Mouse (Mus musculus): ENCODE data around the gene Tnfsf13. TPM values are rescaled to one million over a fixed set of nuclear protein-coding genes. Genes with fewer than 3 reads are reported as not detected.

Gene Tnfsf13
- polyA plus RNA-seq, 1 experiment from 2014 or later: 0.38 TPM

DNA sequence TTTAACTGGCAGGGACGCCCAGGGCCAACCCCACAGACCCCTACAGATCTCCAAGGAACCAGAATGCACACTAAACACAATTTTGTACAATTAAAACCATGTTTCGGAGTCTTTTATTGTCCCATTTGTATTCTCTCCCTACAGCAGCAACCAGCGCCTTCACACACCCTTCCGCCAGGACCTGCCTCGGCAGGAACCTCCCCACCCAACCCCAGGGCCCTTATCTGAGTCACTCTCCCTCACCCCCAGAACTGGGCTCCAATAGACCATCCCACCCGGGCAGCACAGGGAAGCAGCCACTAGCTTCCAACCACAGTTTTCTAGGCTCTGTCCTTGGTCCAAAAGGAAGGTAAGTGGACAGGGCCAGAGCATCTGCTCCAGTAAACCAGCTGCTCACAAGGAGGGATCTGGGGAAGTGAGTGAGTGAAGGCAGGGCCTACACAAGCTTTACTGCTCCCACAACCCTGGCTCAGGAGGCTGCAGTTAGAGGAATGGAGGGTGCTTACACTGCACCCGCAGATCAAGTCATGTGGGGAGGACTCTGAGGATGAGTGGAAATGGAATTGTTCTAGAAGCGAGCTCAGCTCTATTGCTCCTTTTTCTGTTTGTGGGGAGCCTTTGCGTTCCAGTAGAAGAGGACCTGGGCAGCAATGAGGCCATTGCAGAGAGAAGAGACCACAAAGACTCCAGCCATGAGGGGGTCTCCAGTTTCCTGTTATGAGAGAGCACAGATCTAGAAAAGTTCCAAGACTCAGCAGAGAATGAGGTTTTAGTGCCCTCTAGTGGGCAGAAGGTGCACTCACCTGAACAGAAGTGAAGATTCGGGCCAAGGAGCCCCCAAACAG lies 28.7 kb downstream of the Tnfsf13 start:
- Histone ChIP-seq H3K9me3 (no peaks in the 10 kb centered on the region), H3K36me3 (peaks cover 47% of the 10 kb centered on the region), H3K27ac (replicated peaks) (no peak overlapping the region), H3K4me3 (no peak overlapping the region), H3K4me2 (replicated peaks) (no peak overlapping the region), H3K9ac (replicated peaks) (no peak overlapping the region), H3K27me3 (no peaks in the 10 kb centered on the region), H3K4me1 (peaks cover 23% of the 10 kb centered on the region)
- ATAC-seq (replicated peaks): no peak
- WGBS: 82% methylated on average over 10 of the region's 10 CpGs

DNA sequence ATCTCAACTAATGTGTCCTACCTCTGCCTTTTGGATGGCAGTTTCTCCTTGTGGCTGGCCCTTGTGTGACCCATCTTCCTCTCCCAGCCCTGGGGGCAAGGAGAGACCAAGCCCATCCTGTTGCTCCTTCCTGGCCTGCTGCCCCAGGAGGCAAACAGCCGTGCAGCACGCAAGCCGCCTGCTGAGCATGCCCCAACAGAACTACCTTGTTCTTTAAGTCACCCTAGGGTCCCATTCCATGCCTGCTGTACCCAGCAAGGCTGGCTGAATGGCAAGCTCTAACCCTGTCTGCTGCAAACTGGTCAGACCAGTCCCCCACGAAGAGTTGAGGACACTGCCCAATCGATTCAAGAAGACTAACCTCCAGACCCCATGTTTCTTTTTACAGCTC lies 29.5 kb downstream of the Tnfsf13 start:
- Histone ChIP-seq H3K4me1 (peaks cover 15% of the 10 kb centered on the region), H3K9ac (replicated peaks) (no peak overlapping the region), H3K9me3 (no peaks in the 10 kb centered on the region), H3K27ac (replicated peaks) (no peak overlapping the region), H3K4me3 (no peak overlapping the region), H3K27me3 (no peaks in the 10 kb centered on the region), H3K4me2 (replicated peaks) (no peak overlapping the region), H3K36me3 (peaks cover 55% of the 10 kb centered on the region)
- ATAC-seq (replicated peaks): 0 out of 2 replicates have a peak, but pooled peaks have one; percentile 4
- 91% methylated on average over 5 of the region's 5 CpGs for WGBS

DNA sequence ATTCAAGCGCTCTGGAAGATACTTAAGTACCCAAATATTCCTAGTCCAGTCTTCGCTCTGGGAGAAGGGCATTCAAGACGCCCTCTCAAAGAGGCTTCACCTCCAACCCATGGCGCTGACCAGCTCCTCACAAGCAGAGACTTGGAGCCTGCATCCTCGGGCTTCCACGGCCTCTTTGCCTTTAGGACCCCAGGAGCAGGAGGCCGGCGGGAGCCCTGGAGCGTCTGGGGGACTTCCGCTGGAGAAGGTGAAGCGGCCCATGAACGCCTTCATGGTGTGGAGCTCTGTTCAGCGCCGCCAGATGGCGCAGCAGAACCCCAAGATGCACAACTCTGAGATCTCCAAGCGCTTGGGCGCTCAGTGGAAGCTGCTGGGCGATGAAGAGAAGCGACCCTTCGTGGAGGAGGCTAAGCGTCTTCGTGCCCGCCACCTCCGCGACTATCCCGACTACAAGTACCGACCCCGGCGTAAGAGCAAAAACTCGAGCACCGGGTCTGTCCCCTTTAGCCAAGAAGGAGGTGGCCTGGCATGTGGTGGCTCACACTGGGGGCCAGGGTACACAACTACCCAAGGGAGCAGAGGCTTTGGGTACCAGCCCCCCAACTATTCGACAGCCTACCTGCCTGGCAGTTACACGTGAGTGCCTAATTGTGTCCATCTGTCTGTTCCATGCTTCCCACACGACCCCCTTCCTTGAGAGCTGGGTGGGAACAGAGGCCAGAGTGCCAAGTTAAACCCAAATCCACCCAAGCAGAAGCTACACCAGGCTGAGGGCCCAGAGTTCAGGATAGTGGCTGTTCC lies 30.1 kb downstream of the Tnfsf13 start, which contains the start of gene Sox15:
Sox15 (plus strand) TSS at position 51 of the 801 bp plus-strand sequence.
- Histone ChIP-seq H3K36me3 (peaks cover 61% of the 10 kb centered on the region), H3K9ac (replicated peaks) (no peak within 1 kb of the TSS), H3K4me2 (replicated peaks) (no peak within 1 kb of the TSS), H3K4me1 (peaks cover 10% of the 10 kb centered on the region), H3K27ac (replicated peaks) (0 out of 2 replicates have a peak within 1 kb of the TSS, but pooled peaks have one; percentile 27), H3K9me3 (no peaks in the 10 kb centered on the region), H3K27me3 (no peaks in the 10 kb centered on the region), H3K4me3 (no peak within 1 kb of the TSS)
- 24% methylated on average over 34 of the region's 34 CpGs for WGBS
- ATAC-seq (replicated peaks): peak; percentile 73

DNA sequence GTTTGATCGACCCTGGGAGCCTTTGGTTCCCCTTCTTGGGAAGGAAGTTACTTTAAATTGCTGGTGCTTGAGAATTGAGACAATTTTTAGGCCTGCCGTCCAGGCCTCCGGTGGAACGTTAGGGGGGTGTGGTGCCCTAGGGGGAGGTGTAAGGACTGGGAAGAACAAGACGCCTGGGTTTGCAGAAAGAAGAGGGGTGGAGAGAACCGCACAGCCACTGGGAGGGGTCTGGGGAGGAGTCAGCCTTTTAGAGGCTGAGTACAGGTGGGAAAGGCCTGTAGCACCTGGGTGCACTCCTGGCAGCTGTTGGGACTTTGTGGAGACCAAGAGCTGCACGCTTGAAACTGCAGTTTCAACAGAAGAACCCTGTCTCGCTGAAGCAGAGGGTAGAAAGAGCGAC lies 30.8 kb downstream of the Tnfsf13 start:
- Histone ChIP-seq H3K36me3 (peaks cover 68% of the 10 kb centered on the region), H3K27ac (replicated peaks) (0 out of 2 replicates have a peak overlapping the region, but pooled peaks have one; percentile 27)

DNA sequence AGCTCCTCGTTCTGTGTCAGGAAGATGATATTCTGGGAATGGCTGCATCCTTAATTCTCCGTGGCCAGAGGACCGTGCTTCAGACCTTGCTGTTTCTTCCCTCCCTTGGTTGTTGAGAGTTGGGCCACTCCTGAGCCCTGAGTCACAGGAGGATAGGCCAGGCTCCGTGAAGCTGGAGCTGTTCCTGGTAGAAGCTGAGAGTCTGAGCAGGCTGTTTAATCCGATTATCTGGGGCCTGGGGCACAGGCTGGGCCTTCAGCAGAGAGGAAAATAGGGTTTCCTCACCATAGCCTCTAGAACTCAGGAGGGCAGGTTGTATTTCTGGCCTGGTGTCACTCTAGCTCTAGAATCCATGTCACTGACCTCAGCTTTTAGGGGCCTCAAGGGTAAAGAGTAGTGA lies 32.2 kb downstream of the Tnfsf13 start:
- Histone ChIP-seq H3K27me3 (no peaks in the 10 kb centered on the region), H3K4me1 (peaks cover 10% of the 10 kb centered on the region), H3K27ac (replicated peaks) (no peak overlapping the region), H3K4me2 (replicated peaks) (no peak overlapping the region), H3K4me3 (no peak overlapping the region), H3K9ac (replicated peaks) (no peak overlapping the region), H3K36me3 (peaks cover 71% of the 10 kb centered on the region), H3K9me3 (no peaks in the 10 kb centered on the region)
- WGBS: 65% methylated on average over 5 of the region's 5 CpGs
- no peak for ATAC-seq (replicated peaks)

More for the DNA sequence above, 30.8 kb downstream of the Tnfsf13 start:
- no peak overlapping the region for H3K4me3 ChIP-seq
- no peak overlapping the region for H3K9ac ChIP-seq (replicated peaks)
- H3K9me3 ChIP-seq: no peaks in the 10 kb centered on the region
- no peaks in the 10 kb centered on the region for H3K27me3 ChIP-seq
- peaks cover 10% of the 10 kb centered on the region for H3K4me1 ChIP-seq
- 51% methylated on average over 9 of the region's 9 CpGs for WGBS
- no peak for ATAC-seq (replicated peaks)
- H3K4me2 ChIP-seq (replicated peaks): no peak overlapping the region

DNA sequence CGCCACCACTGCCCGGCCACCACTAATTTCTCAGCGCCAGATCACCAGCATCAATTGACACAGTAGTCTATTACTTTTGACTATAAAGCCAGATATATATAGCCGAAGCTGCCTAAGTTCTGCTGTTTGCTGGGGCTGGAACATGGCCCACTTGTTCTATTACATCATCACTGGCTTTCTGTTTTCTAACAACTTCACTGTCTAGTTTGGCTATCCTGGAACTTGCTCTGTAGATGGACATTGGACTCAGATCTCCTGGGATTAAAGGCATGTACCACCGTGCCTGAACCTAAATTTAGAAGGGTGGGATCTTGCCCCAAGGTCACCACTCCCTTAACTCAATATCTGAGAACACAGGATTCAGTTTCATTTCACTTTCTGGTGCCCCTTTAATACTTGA lies 39.7 kb downstream of the Tnfsf13 start:
- H3K4me2 ChIP-seq (replicated peaks): no peak overlapping the region
- no peaks in the 10 kb centered on the region for H3K9me3 ChIP-seq
- no peaks in the 10 kb centered on the region for H3K27me3 ChIP-seq
- no peak overlapping the region for H3K27ac ChIP-seq (replicated peaks)
- ATAC-seq (replicated peaks): no peak
- H3K4me3 ChIP-seq: no peak overlapping the region
- H3K4me1 ChIP-seq: no peaks in the 10 kb centered on the region
- H3K9ac ChIP-seq (replicated peaks): no peak overlapping the region
- 94% methylated on average over 5 of the region's 5 CpGs for WGBS
- H3K36me3 ChIP-seq: peaks cover 94% of the 10 kb centered on the region

DNA sequence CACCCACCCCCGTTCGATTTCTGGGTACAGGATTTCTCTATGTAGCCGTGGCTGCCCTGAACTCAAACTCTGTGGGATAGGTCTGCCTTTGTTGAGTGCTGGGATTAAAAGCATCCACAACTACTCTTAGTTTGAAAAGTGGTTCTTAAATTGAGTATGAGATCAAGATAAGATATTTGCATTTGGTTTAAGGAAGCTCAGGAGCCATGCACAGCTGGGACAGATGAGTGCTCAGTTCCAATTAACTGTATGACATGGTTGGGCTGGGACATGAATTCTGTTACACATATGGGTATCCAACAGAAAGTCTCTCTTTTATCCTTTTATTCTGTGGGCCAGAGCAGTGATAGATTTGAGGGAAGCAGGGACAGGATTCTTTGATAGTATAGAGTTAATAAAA lies 50.1 kb downstream of the Tnfsf13 start:
- Histone ChIP-seq H3K4me2 (replicated peaks) (0 out of 2 replicates have a peak overlapping the region, but pooled peaks have one; percentile 2), H3K27me3 (no peaks in the 10 kb centered on the region), H3K9me3 (no peaks in the 10 kb centered on the region), H3K9ac (replicated peaks) (no peak overlapping the region), H3K27ac (replicated peaks) (no peak overlapping the region), H3K36me3 (peaks cover 17% of the 10 kb centered on the region), H3K4me3 (no peak overlapping the region), H3K4me1 (peaks cover 34% of the 10 kb centered on the region)
- 85% methylated on average over 3 of the region's 3 CpGs for WGBS
- no peak for ATAC-seq (replicated peaks)

DNA sequence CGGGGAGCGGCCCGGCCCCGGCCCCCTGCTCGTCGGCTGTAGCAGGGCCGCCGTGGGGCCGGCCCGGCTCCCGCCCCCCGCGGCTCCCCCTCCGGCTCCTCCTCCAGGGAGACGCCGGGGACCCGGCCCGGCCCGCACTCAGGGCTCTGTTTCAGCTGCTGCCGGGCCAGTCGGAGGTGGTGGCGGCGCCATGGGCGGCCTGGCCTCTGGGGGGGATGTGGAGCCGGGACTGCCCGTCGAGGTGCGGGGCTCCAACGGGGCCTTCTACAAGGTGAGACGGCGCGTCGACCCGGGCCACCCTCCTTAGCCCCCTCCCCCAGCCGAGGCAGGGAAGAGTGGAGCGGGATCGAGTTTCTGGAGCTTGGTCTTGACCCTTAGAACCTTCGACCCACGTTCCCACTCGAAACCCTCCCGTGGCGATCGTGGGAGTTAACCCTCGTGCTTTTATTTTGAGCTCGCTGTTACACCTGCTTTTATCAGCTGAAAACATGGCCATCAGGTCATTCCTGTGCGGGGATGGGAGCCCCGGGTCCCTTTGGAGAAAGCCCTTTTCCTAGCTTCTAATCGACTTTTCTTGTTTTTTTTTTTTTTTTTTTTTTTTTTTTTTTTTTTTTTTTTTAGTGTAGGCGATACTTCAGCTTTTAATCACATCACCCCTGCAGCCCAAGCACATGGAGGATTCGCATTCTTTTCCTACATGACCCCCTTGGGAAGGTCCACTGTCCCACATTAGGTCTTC lies 52.3 kb downstream of the Tnfsf13 start:
- Histone ChIP-seq H3K4me3 (peak overlapping the region; percentile 100), H3K4me1 (peaks cover 34% of the 10 kb centered on the region), H3K27me3 (no peaks in the 10 kb centered on the region), H3K9me3 (no peaks in the 10 kb centered on the region), H3K9ac (replicated peaks) (peak overlapping the region; percentile 100), H3K4me2 (replicated peaks) (peak overlapping the region; percentile 73), H3K36me3 (0 out of 2 replicates have a peak, but pooled peaks cover 4% of the 10 kb centered on the region), H3K27ac (replicated peaks) (peak overlapping the region; percentile 96)
- peak; percentile 69 for ATAC-seq (replicated peaks)
- WGBS: under 1% methylated on average over 36 of the region's 50 CpGs

MicroRNAs within 50 kb of the gene (microRNA counts, 519-probe panel; counts per million panel counts)
- microRNA mmu-miR-1934 (not detected), microRNA mmu-miR-467f (2,287 counts per million, percentile 42 among the panel's probes with 10 or more counts)

Small RNA genes within 50 kb of the gene (microRNA-seq; reads per million reads assigned to microRNA genes)
- 3.7 reads per million, percentile 12 among the genes with 10 or more reads in this experiment for gene Mir1934
- not detected for gene Mir467f

Other genes starting within 250 kb of the Tnfsf13 start
- 2.7 and 3.1 TPM in 2 replicates for gene Dnah2, start 136.7 kb downstream of the Tnfsf13 start, polyA plus RNA-seq (2015; fragmentation: Nextera tagmentation; extraction: Ambion mirVana)
- 107 and 114 TPM in 2 replicates for gene Efnb3, start 125.6 kb downstream of the Tnfsf13 start, polyA plus RNA-seq (2015; fragmentation: Nextera tagmentation; extraction: Ambion mirVana)
- gene Wrap53, start 105.5 kb downstream of the Tnfsf13 start, polyA plus RNA-seq (2015; fragmentation: Nextera tagmentation; extraction: Ambion mirVana): 26.3 and 27.2 TPM in 2 replicates
- gene Trp53, start 105.4 kb downstream of the Tnfsf13 start, polyA plus RNA-seq (2015; fragmentation: Nextera tagmentation; extraction: Ambion mirVana): 112 and 115 TPM in 2 replicates
- gene Atp1b2, start 79.8 kb downstream of the Tnfsf13 start, polyA plus RNA-seq (2015; fragmentation: Nextera tagmentation; extraction: Ambion mirVana): 22.2 and 25.9 TPM in 2 replicates
- not detected in 2 replicates for gene Shbg, start 67.9 kb downstream of the Tnfsf13 start, polyA plus RNA-seq (2015; fragmentation: Nextera tagmentation; extraction: Ambion mirVana)
- 22.9 and 25.2 TPM in 2 replicates for gene Sat2, start 63.8 kb downstream of the Tnfsf13 start, polyA plus RNA-seq (2015; fragmentation: Nextera tagmentation; extraction: Ambion mirVana)
- gene Fxr2, start 52.8 kb downstream of the Tnfsf13 start, polyA plus RNA-seq (2015; fragmentation: Nextera tagmentation; extraction: Ambion mirVana): 41.0 and 46.1 TPM in 2 replicates
- gene Sox15, start 30.5 kb downstream of the Tnfsf13 start, polyA plus RNA-seq (2015; fragmentation: Nextera tagmentation; extraction: Ambion mirVana): not detected in 2 replicates
- gene Mpdu1, start 23.1 kb downstream of the Tnfsf13 start, polyA plus RNA-seq (2015; fragmentation: Nextera tagmentation; extraction: Ambion mirVana): 89.1 and 91.0 TPM in 2 replicates
- gene Cd68, start 19.6 kb downstream of the Tnfsf13 start, polyA plus RNA-seq (2015; fragmentation: Nextera tagmentation; extraction: Ambion mirVana): 6.7 and 7.7 TPM in 2 replicates
- 547 and 583 TPM in 2 replicates for gene Eif4a1, start 13.4 kb downstream of the Tnfsf13 start, polyA plus RNA-seq (2015; fragmentation: Nextera tagmentation; extraction: Ambion mirVana)
- 89.2 and 102 TPM in 2 replicates for gene Senp3, start 3.7 kb downstream of the Tnfsf13 start, polyA plus RNA-seq (2015; fragmentation: Nextera tagmentation; extraction: Ambion mirVana)
- 1.6 TPM in 2 replicates for gene Tnfsf12, start 10.1 kb upstream of the Tnfsf13 start, polyA plus RNA-seq (2015; fragmentation: Nextera tagmentation; extraction: Ambion mirVana)
- 1.0 and 1.1 TPM in 2 replicates for gene Tnfsfm13, start 10.3 kb upstream of the Tnfsf13 start, polyA plus RNA-seq (2015; fragmentation: Nextera tagmentation; extraction: Ambion mirVana)
- 17.5 and 19.2 TPM in 2 replicates for gene Polr2a, start 72.9 kb upstream of the Tnfsf13 start, polyA plus RNA-seq (2015; fragmentation: Nextera tagmentation; extraction: Ambion mirVana)
- gene Slc35g3, start 76.2 kb upstream of the Tnfsf13 start, polyA plus RNA-seq (2015; fragmentation: Nextera tagmentation; extraction: Ambion mirVana): 0.28 and 0.56 TPM in 2 replicates
- 2.8 and 3.2 TPM in 2 replicates for gene Zbtb4, start 80.1 kb upstream of the Tnfsf13 start, polyA plus RNA-seq (2015; fragmentation: Nextera tagmentation; extraction: Ambion mirVana)
- gene Chrnb1, start 110.2 kb upstream of the Tnfsf13 start, polyA plus RNA-seq (2015; fragmentation: Nextera tagmentation; extraction: Ambion mirVana): 1.2 and 1.4 TPM in 2 replicates
- gene Fgf11, start 116.1 kb upstream of the Tnfsf13 start, polyA plus RNA-seq (2015; fragmentation: Nextera tagmentation; extraction: Ambion mirVana): 6.2 and 6.7 TPM in 2 replicates
- gene Tmem102, start 119.8 kb upstream of the Tnfsf13 start, polyA plus RNA-seq (2015; fragmentation: Nextera tagmentation; extraction: Ambion mirVana): 0.61 and 0.98 TPM in 2 replicates
- not detected in 2 replicates for gene Gm39566, start 129.5 kb upstream of the Tnfsf13 start, polyA plus RNA-seq (2015; fragmentation: Nextera tagmentation; extraction: Ambion mirVana)
- not detected in 2 replicates for gene Spem2, start 132.7 kb upstream of the Tnfsf13 start, polyA plus RNA-seq (2015; fragmentation: Nextera tagmentation; extraction: Ambion mirVana)
- 0.33 and 0.36 TPM in 2 replicates for gene Spem1, start 136.4 kb upstream of the Tnfsf13 start, polyA plus RNA-seq (2015; fragmentation: Nextera tagmentation; extraction: Ambion mirVana)
- 20.9 and 21.3 TPM in 2 replicates for gene Nlgn2, start 152.0 kb upstream of the Tnfsf13 start, polyA plus RNA-seq (2015; fragmentation: Nextera tagmentation; extraction: Ambion mirVana)
- gene Tmem256, start 152.7 kb upstream of the Tnfsf13 start, polyA plus RNA-seq (2015; fragmentation: Nextera tagmentation; extraction: Ambion mirVana): 333 and 335 TPM in 2 replicates
- 51.0 and 51.2 TPM in 2 replicates for gene Plscr3, start 160.6 kb upstream of the Tnfsf13 start, polyA plus RNA-seq (2015; fragmentation: Nextera tagmentation; extraction: Ambion mirVana)
- 0.27 and 0.36 TPM in 2 replicates for gene Tnk1, start 172.9 kb upstream of the Tnfsf13 start, polyA plus RNA-seq (2015; fragmentation: Nextera tagmentation; extraction: Ambion mirVana)
- not detected in 2 replicates for gene Tmem95, start 192.2 kb upstream of the Tnfsf13 start, polyA plus RNA-seq (2015; fragmentation: Nextera tagmentation; extraction: Ambion mirVana)
- 1.2 and 1.3 TPM in 2 replicates for gene Kctd11, start 195.6 kb upstream of the Tnfsf13 start, polyA plus RNA-seq (2015; fragmentation: Nextera tagmentation; extraction: Ambion mirVana)
- gene Acap1, start 209.8 kb upstream of the Tnfsf13 start, polyA plus RNA-seq (2015; fragmentation: Nextera tagmentation; extraction: Ambion mirVana): 0.48 and 0.51 TPM in 2 replicates
- 19.9 and 20.7 TPM in 2 replicates for gene 2810408A11Rik, start 215.2 kb upstream of the Tnfsf13 start, polyA plus RNA-seq (2015; fragmentation: Nextera tagmentation; extraction: Ambion mirVana)
- 18.5 and 23.0 TPM in 2 replicates for gene Neurl4, start 215.3 kb upstream of the Tnfsf13 start, polyA plus RNA-seq (2015; fragmentation: Nextera tagmentation; extraction: Ambion mirVana)
- gene Gps2, start 228.1 kb upstream of the Tnfsf13 start, polyA plus RNA-seq (2015; fragmentation: Nextera tagmentation; extraction: Ambion mirVana): 79.6 and 92.2 TPM in 2 replicates
- gene Eif5a, start 236.2 kb upstream of the Tnfsf13 start, polyA plus RNA-seq (2015; fragmentation: Nextera tagmentation; extraction: Ambion mirVana): 1,167 and 1,257 TPM in 2 replicates